Mouse (Mus musculus): Measurements from ENCODE around the gene Msl1. TPM values are rescaled to one million over a fixed set of nuclear protein-coding genes. Genes with fewer than 3 reads are reported as not detected.

Gene Msl1
- polyA plus RNA-seq (2014; fragmentation: Illumina TruSeq; extraction: RNeasy Lipid Tissue Mini Kit (QIAGEN cat#74804); ENCODE audit: low read depth, low replicate concordance) = 270 TPM

DNA sequence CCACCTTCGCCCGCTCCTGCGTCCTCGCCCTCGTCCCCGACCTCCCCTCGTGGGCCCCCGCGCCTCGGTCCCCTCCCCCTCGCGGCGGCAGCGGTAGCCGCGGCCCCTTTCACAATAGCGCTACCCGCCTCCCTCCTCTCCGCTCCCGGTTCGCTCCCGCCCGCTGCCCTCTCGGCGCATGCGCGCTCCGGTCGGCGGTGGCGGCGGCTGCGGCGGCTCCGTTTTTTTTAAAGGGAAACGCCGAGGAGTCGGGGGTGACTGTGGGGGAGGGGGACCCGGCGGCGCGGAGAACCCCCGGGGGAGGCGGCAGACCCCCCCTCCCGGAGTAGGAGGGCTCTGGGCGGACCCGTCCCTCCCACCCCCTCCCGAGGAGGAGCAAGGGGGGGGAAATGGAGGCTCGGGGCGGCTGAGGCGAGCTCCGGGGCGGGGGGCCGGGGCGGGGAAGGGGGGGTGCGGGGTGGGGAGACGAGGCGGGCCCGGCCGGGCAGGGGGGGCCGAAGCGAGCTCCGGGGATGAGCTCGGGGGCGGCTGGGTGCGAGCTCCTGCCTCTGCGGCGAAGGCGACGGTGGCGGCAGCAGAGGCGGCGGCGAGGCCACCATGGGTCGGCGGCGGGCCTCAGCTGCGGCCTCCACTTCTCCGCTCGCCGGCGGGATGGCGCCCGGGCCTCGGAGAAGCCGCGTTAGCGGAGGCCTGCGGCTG is at the start of gene Msl1:
TSS of gene Msl1 (plus strand) at position 502 of the 699 bp plus-strand sequence.

DNA sequence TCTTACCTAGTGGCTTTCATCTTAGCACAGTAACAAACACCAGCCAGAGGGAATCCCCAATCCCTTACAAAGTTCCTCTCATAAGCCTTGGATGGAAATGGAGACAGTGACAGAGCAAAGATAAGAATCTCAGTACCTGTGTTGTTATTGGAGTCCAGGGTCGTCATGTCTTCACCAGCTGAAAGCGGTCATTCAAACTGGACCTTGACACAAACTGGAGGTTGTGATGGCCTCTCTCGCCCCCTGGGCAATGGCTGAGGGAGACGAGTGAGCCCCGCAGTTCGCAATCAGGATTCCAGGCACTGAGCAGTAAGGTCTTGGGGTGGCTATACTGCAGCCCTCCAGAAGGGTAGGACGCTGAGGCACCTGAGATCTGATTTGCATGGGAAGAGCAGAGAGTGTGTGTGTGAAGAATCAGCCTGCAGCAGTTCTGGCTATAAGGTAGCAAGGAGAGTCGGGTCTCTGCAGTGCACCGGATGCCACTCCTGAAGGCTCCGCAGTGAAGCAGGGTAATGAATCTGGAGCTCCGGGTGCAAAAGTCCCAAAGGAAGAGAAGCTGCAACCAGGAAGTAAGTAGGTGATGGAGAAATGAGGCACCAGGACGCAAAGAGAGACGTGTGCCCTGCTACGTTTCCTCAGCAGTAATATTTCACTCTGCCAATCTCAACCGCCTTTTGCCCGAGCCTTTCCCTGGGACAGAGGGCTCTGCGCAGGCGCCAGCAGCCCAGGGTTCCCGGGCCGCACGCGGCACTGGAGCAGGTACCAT is 20.6 kb upstream of the Msl1 start, which contains the start of gene Nr1d1:
TSS of gene Nr1d1 (minus strand) at position 752 of the 766 bp plus-strand sequence.

DNA sequence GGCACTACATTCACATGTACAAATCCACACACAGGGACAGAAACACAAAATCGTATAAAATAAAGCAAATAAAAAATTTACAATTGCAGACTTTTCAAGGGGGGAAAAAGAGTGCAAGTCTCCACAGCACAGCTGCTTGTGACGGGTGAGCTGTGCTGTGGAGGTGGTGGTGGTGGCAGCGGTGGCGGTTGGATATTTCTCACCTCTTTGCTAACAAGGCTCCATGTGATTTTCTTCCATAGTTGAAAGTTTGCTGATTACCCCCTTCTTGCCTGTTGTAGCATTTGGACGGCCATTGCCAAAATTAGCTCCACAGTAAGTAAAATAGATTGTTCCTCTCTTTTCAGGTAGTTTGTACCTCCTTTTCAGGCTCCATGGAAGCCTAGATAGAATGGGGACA is 9.3 kb downstream of the Msl1 start, which contains the start of gene Casc3:
TSS of gene Casc3 (plus strand) at position 301 of the 400 bp plus-strand sequence.

DNA sequence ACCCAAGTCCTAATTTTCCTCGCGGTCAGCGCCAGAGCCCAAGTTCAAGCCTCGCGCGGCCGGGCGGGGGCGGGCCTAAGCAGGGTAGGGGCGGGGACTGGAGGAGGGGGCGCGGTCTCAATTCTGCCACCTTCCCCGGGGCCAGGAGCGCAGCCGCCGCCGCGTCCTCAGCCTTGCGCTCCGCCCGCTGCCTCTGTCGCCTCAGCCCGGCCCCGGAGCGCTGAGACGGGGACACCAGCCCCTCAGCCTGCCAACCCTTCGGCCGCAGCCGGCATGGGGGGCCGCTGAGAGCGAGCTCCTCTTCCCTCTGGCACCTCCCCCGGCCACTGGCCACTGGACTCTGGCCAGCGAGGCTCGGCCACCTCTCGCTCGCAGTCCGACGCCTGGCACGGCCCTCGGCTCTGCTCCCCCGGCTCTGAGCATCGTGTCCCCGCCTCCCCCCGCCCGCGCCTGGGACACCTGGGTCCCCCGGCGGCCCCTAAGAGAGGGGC is 41.4 kb downstream of the Msl1 start, which contains the start of gene Rapgefl1:
TSS of gene Rapgefl1 (plus strand) at position 135 of the 491 bp plus-strand sequence.

Other genes with a start within 250 kb of the Msl1 start
- 0.18 TPM for gene Ikzf3, start 249.5 kb upstream of the Msl1 start, polyA plus RNA-seq (2014; fragmentation: Illumina TruSeq; extraction: RNeasy Lipid Tissue Mini Kit (QIAGEN cat#74804); ENCODE audit: low read depth, low replicate concordance)
- 608 TPM for gene Zpbp2, start 244.4 kb upstream of the Msl1 start, polyA plus RNA-seq (2014; fragmentation: Illumina TruSeq; extraction: RNeasy Lipid Tissue Mini Kit (QIAGEN cat#74804); ENCODE audit: low read depth, low replicate concordance)
- gene Ormdl3, start 208.1 kb upstream of the Msl1 start, polyA plus RNA-seq (2014; fragmentation: Illumina TruSeq; extraction: RNeasy Lipid Tissue Mini Kit (QIAGEN cat#74804); ENCODE audit: low read depth, low replicate concordance) = 10.1 TPM
- not detected for gene Lrrc3c, start 197.2 kb upstream of the Msl1 start, polyA plus RNA-seq (2014; fragmentation: Illumina TruSeq; extraction: RNeasy Lipid Tissue Mini Kit (QIAGEN cat#74804); ENCODE audit: low read depth, low replicate concordance)
- gene Gm12355, start 169.9 kb upstream of the Msl1 start, polyA plus RNA-seq (2014; fragmentation: Illumina TruSeq; extraction: RNeasy Lipid Tissue Mini Kit (QIAGEN cat#74804); ENCODE audit: low read depth, low replicate concordance) = 0.56 TPM
- not detected for gene Gsdma3, start 169.2 kb upstream of the Msl1 start, polyA plus RNA-seq (2014; fragmentation: Illumina TruSeq; extraction: RNeasy Lipid Tissue Mini Kit (QIAGEN cat#74804); ENCODE audit: low read depth, low replicate concordance)
- gene Gsdma2, start 148.8 kb upstream of the Msl1 start, polyA plus RNA-seq (2014; fragmentation: Illumina TruSeq; extraction: RNeasy Lipid Tissue Mini Kit (QIAGEN cat#74804); ENCODE audit: low read depth, low replicate concordance) = not detected
- 1.6 TPM for gene Gsdma, start 131.2 kb upstream of the Msl1 start, polyA plus RNA-seq (2014; fragmentation: Illumina TruSeq; extraction: RNeasy Lipid Tissue Mini Kit (QIAGEN cat#74804); ENCODE audit: low read depth, low replicate concordance)
- 11.0 TPM for gene Psmd3, start 113.0 kb upstream of the Msl1 start, polyA plus RNA-seq (2014; fragmentation: Illumina TruSeq; extraction: RNeasy Lipid Tissue Mini Kit (QIAGEN cat#74804); ENCODE audit: low read depth, low replicate concordance)
- gene Csf3, start 94.3 kb upstream of the Msl1 start, polyA plus RNA-seq (2014; fragmentation: Illumina TruSeq; extraction: RNeasy Lipid Tissue Mini Kit (QIAGEN cat#74804); ENCODE audit: low read depth, low replicate concordance) = 0.20 TPM
- gene Med24, start 66.1 kb upstream of the Msl1 start, polyA plus RNA-seq (2014; fragmentation: Illumina TruSeq; extraction: RNeasy Lipid Tissue Mini Kit (QIAGEN cat#74804); ENCODE audit: low read depth, low replicate concordance) = 28.3 TPM
- gene Thra, start 54.9 kb upstream of the Msl1 start, polyA plus RNA-seq (2014; fragmentation: Illumina TruSeq; extraction: RNeasy Lipid Tissue Mini Kit (QIAGEN cat#74804); ENCODE audit: low read depth, low replicate concordance) = 2.9 TPM
- 0.81 TPM for gene Nr1d1, start 20.2 kb upstream of the Msl1 start, polyA plus RNA-seq (2014; fragmentation: Illumina TruSeq; extraction: RNeasy Lipid Tissue Mini Kit (QIAGEN cat#74804); ENCODE audit: low read depth, low replicate concordance)
- gene Casc3, start 9.4 kb downstream of the Msl1 start, polyA plus RNA-seq (2014; fragmentation: Illumina TruSeq; extraction: RNeasy Lipid Tissue Mini Kit (QIAGEN cat#74804); ENCODE audit: low read depth, low replicate concordance) = 18.6 TPM
- gene Rapgefl1, start 41.3 kb downstream of the Msl1 start, polyA plus RNA-seq (2014; fragmentation: Illumina TruSeq; extraction: RNeasy Lipid Tissue Mini Kit (QIAGEN cat#74804); ENCODE audit: low read depth, low replicate concordance) = 0.34 TPM
- 3.8 TPM for gene Wipf2, start 68.1 kb downstream of the Msl1 start, polyA plus RNA-seq (2014; fragmentation: Illumina TruSeq; extraction: RNeasy Lipid Tissue Mini Kit (QIAGEN cat#74804); ENCODE audit: low read depth, low replicate concordance)
- gene Cdc6, start 112.3 kb downstream of the Msl1 start, polyA plus RNA-seq (2014; fragmentation: Illumina TruSeq; extraction: RNeasy Lipid Tissue Mini Kit (QIAGEN cat#74804); ENCODE audit: low read depth, low replicate concordance) = 3.9 TPM
- gene Rara, start 132.3 kb downstream of the Msl1 start, polyA plus RNA-seq (2014; fragmentation: Illumina TruSeq; extraction: RNeasy Lipid Tissue Mini Kit (QIAGEN cat#74804); ENCODE audit: low read depth, low replicate concordance) = 1.3 TPM
- not detected for gene Gjd3, start 187.5 kb downstream of the Msl1 start, polyA plus RNA-seq (2014; fragmentation: Illumina TruSeq; extraction: RNeasy Lipid Tissue Mini Kit (QIAGEN cat#74804); ENCODE audit: low read depth, low replicate concordance)
- 171 TPM for gene Top2a, start 228.7 kb downstream of the Msl1 start, polyA plus RNA-seq (2014; fragmentation: Illumina TruSeq; extraction: RNeasy Lipid Tissue Mini Kit (QIAGEN cat#74804); ENCODE audit: low read depth, low replicate concordance)
- 3.0 TPM for gene Igfbp4, start 245.7 kb downstream of the Msl1 start, polyA plus RNA-seq (2014; fragmentation: Illumina TruSeq; extraction: RNeasy Lipid Tissue Mini Kit (QIAGEN cat#74804); ENCODE audit: low read depth, low replicate concordance)

All from testis, adult 10 weeks (tissue).